Mouse (Mus musculus) forebrain, embryonic 11.5 days (tissue): Measurements from ENCODE around the gene Them7. TPM values are rescaled to one million over a fixed set of nuclear protein-coding genes. Genes with fewer than 3 reads are reported as not detected.

ENCODE experiments used
- ATAC-seq: fragments of 200-750 bp; cut with Nextera tagmentation; replicated peaks from 2 replicates; pipeline ENCODE4 v1.8.0; 2017; ENCODE audit warnings: moderate TSS enrichment; ENCODE audit not compliant: low FRiP score
- DNase-seq: peaks from one replicate; pipeline ENCODE4 v3.0.0-alpha.2; 2017; ENCODE audit warnings: low spot score
- H3K27ac ChIP-seq: fragments of 300-500 bp; sonication (generic); 2 replicates; pipeline ENCODE4 v1.5.1; 2014; ENCODE audit warnings: low read depth, low read length
- H3K27me3 ChIP-seq: fragments of 300-500 bp; sonication (generic); 2 replicates; pipeline ENCODE4 v1.6.1; 2014; ENCODE audit warnings: mild to moderate bottlenecking, low read length, mixed read lengths; ENCODE audit not compliant: control insufficient read depth, insufficient read depth
- H3K36me3 ChIP-seq: fragments of 300-500 bp; sonication (generic); 2 replicates; pipeline ENCODE4 v1.6.1; 2014; ENCODE audit warnings: mild to moderate bottlenecking, low read length, moderate library complexity, mixed read lengths; ENCODE audit not compliant: control insufficient read depth, insufficient read depth
- H3K4me1 ChIP-seq: fragments of 300-500 bp; sonication (generic); replicated peaks from 2 replicates; pipeline ENCODE4 v1.6.1; 2014; ENCODE audit warnings: low read length, mixed read lengths; ENCODE audit not compliant: control insufficient read depth, insufficient read depth
- H3K4me2 ChIP-seq: fragments of 300-500 bp; sonication (generic); 2 replicates; pipeline ENCODE4 v1.6.1; 2014; ENCODE audit warnings: low read depth, mild to moderate bottlenecking, low read length, moderate library complexity, mixed read lengths; ENCODE audit not compliant: severe bottlenecking
- H3K4me3 ChIP-seq: fragments of 300-500 bp; sonication (generic); 2 replicates; pipeline ENCODE4 v1.5.1; 2014; ENCODE audit warnings: low read depth, low read length
- H3K9ac ChIP-seq: fragments of 300-500 bp; sonication (generic); 2 replicates; pipeline ENCODE4 v1.6.1; 2014; ENCODE audit warnings: low read length
- H3K9me3 ChIP-seq: fragments of 300-500 bp; sonication (generic); 2 replicates; pipeline ENCODE4 v1.6.1; 2016; ENCODE audit warnings: low read length, mixed read lengths; ENCODE audit not compliant: control insufficient read depth
- WGBS: fragments of 180-500 bp; shearing (Covaris S2); extraction: QIAGEN DNeasy Blood & Tissue Kit; methylation state at CpG from one replicate; pipeline ENCODE4 v1.1.7; 2014; 5-methylcytosine and 5-hydroxymethylcytosine counted together
- polyA plus RNA-seq: library from polyadenylated mRNA; unstranded; fragments of >200 nt; fragmentation: Nextera tagmentation; extraction: Ambion mirVana; gene quantifications from 2 replicates; pipeline ENCODE4 v1.2.1, GENCODE M21; 2014

The Them7 gene
- 0.16 TPM in 1 of 2 replicates, not detected in the other for polyA plus RNA-seq

- Histone ChIP-seq H3K27me3 (peaks cover 8% of the 10 kb centered on the region; the same call in 1 of the 2 replicates), H3K9me3 (no peaks in the 10 kb centered on the region), H3K27ac (no peak within 1 kb of the TSS), H3K9ac (peak within 1 kb of the TSS; percentile 49), H3K4me1 (peaks cover 3% of the 10 kb centered on the region; the same call in 1 of the 2 replicates), H3K4me3 (peak within 1 kb of the TSS; percentile 34), H3K36me3 (no peaks in the 10 kb centered on the region), H3K4me2 (peak within 1 kb of the TSS; percentile 67)
- DNase-seq (peak; percentile 67), ATAC-seq (peak; percentile 42; the same call in 1 of the 2 replicates)
- 3% methylated on average over 37 of the region's 38 CpGs for WGBS
These were observed at the start of gene Them7 for GRCm38 (mm10) chr2:105224134-105224986. TSS of gene Them7 (plus strand) at chr2:105224320.

GRCm38 (mm10) chr2:105178871-105179270, 45.2 kb upstream of the Them7 start:
- Histone ChIP-seq H3K4me2 (no peak overlapping the region), H3K9me3 (no peaks in the 10 kb centered on the region), H3K4me1 (no peaks in the 10 kb centered on the region), H3K9ac (no peak overlapping the region), H3K4me3 (no peak overlapping the region), H3K27me3 (no peaks in the 10 kb centered on the region), H3K27ac (no peak overlapping the region), H3K36me3 (no peaks in the 10 kb centered on the region)
- no peak for ATAC-seq
- DNase-seq, result no peak
- WGBS, result 89% methylated on average over 12 of the region's 12 CpGs

- Histone ChIP-seq H3K9ac (no peak overlapping the region), H3K9me3 (no peaks in the 10 kb centered on the region), H3K4me3 (no peak overlapping the region), H3K27ac (no peak overlapping the region), H3K36me3 (no peaks in the 10 kb centered on the region), H3K4me2 (no peak overlapping the region), H3K4me1 (no peaks in the 10 kb centered on the region), H3K27me3 (no peaks in the 10 kb centered on the region)
- ATAC-seq (no peak), DNase-seq (no peak)
- 38% methylated on average over 6 of the region's 6 CpGs for WGBS
These were observed 41.6 kb upstream of the Them7 start for GRCm38 (mm10) chr2:105182501-105182900.

- no peaks in the 10 kb centered on the region for H3K36me3 ChIP-seq
- ATAC-seq (no peak), DNase-seq (no peak)
- H3K27me3 ChIP-seq, result no peaks in the 10 kb centered on the region
- H3K9me3 ChIP-seq, result no peaks in the 10 kb centered on the region
- no peak overlapping the region for H3K27ac ChIP-seq
- no peaks in the 10 kb centered on the region for H3K4me1 ChIP-seq
- no peak overlapping the region for H3K4me3 ChIP-seq
- no peak overlapping the region for H3K4me2 ChIP-seq
- WGBS, result 95% methylated on average over 3 of the region's 3 CpGs
- H3K9ac ChIP-seq, result no peak overlapping the region
These were observed 39.0 kb upstream of the Them7 start for GRCm38 (mm10) chr2:105185140-105185539.

GRCm38 (mm10) chr2:105185768-105186529, 38.2 kb upstream of the Them7 start:
- WGBS, result 84% methylated on average over 13 of the region's 13 CpGs

GRCm38 (mm10) chr2:105186591-105186990, 37.5 kb upstream of the Them7 start:
- H3K27me3 ChIP-seq, result no peaks in the 10 kb centered on the region
- H3K36me3 ChIP-seq, result no peaks in the 10 kb centered on the region
- no peaks in the 10 kb centered on the region for H3K9me3 ChIP-seq
- H3K4me3 ChIP-seq, result no peak overlapping the region
- no peak overlapping the region for H3K9ac ChIP-seq
- no peak overlapping the region for H3K4me2 ChIP-seq
- H3K27ac ChIP-seq, result no peak overlapping the region
- no peak for ATAC-seq
- H3K4me1 ChIP-seq, result no peaks in the 10 kb centered on the region
- DNase-seq, result no peak
- WGBS, result 85% methylated on average over 5 of the region's 5 CpGs

More at GRCm38 (mm10) chr2:105185768-105186529, 38.2 kb upstream of the Them7 start:
- ATAC-seq (no peak), DNase-seq (no peak)
- Histone ChIP-seq H3K27me3 (no peaks in the 10 kb centered on the region), H3K4me1 (no peaks in the 10 kb centered on the region), H3K27ac (no peak overlapping the region), H3K36me3 (no peaks in the 10 kb centered on the region), H3K9me3 (no peaks in the 10 kb centered on the region), H3K4me2 (no peak overlapping the region), H3K9ac (no peak overlapping the region), H3K4me3 (no peak overlapping the region)

GRCm38 (mm10) chr2:105188182-105188581, 35.9 kb upstream of the Them7 start:
- DNase-seq, result no peak
- no peak overlapping the region for H3K27ac ChIP-seq

GRCm38 (mm10) chr2:105189352-105189751, 34.8 kb upstream of the Them7 start:
- Histone ChIP-seq H3K4me2 (no peak overlapping the region), H3K27ac (no peak overlapping the region), H3K36me3 (no peaks in the 10 kb centered on the region), H3K4me3 (no peak overlapping the region), H3K4me1 (no peaks in the 10 kb centered on the region), H3K9me3 (no peaks in the 10 kb centered on the region), H3K27me3 (no peaks in the 10 kb centered on the region), H3K9ac (no peak overlapping the region)
- DNase-seq, result no peak
- no peak for ATAC-seq
- WGBS, result 29% methylated on average over 5 of the region's 5 CpGs

More at GRCm38 (mm10) chr2:105188182-105188581, 35.9 kb upstream of the Them7 start:
- Histone ChIP-seq H3K9ac (no peak overlapping the region), H3K4me1 (no peaks in the 10 kb centered on the region), H3K9me3 (no peaks in the 10 kb centered on the region), H3K36me3 (no peaks in the 10 kb centered on the region), H3K4me3 (no peak overlapping the region), H3K27me3 (no peaks in the 10 kb centered on the region), H3K4me2 (no peak overlapping the region)
- ATAC-seq, result no peak; the same call in 1 of the 2 replicates
- WGBS, result 75% methylated on average over 10 of the region's 10 CpGs
